Mouse (Mus musculus) midbrain, embryonic 12.5 days (tissue): ENCODE results near the gene Ccdc113. TPM values are rescaled to one million over a fixed set of nuclear protein-coding genes. Genes with fewer than 3 reads are reported as not detected.

Source experiments
- ATAC-seq: fragments of 200-750 bp; cut with Nextera tagmentation; 2 replicates; pipeline ENCODE4 v1.8.0; 2017; ENCODE audit warnings: low read depth, moderate TSS enrichment, moderate library complexity; ENCODE audit not compliant: low FRiP score
- H3K27ac ChIP-seq: fragments of 300-500 bp; sonication (generic); replicated peaks from 2 replicates; pipeline ENCODE4 v1.5.1; 2016; ENCODE audit warnings: mild to moderate bottlenecking
- H3K27me3 ChIP-seq: fragments of 300-500 bp; sonication (generic); 2 replicates; pipeline ENCODE4 v1.6.1; 2016; ENCODE audit warnings: mild to moderate bottlenecking
- H3K36me3 ChIP-seq: fragments of 300-500 bp; sonication (generic); 2 replicates; pipeline ENCODE4 v1.6.1; 2016
- H3K4me1 ChIP-seq: fragments of 300-500 bp; sonication (generic); 2 replicates; pipeline ENCODE4 v1.6.1; 2016
- H3K4me2 ChIP-seq: fragments of 300-500 bp; sonication (generic); replicated peaks from 2 replicates; pipeline ENCODE4 v1.6.1; 2016; ENCODE audit warnings: mild to moderate bottlenecking, moderate library complexity
- H3K4me3 ChIP-seq: fragments of 300-500 bp; sonication (generic); 2 replicates; pipeline ENCODE4 v1.5.1; 2016; ENCODE audit warnings: mild to moderate bottlenecking
- H3K9ac ChIP-seq: fragments of 300-500 bp; sonication (generic); replicated peaks from 2 replicates; pipeline ENCODE4 v1.6.1; 2016; ENCODE audit warnings: mild to moderate bottlenecking, moderate library complexity
- H3K9me3 ChIP-seq: fragments of 300-500 bp; sonication (generic); 2 replicates; pipeline ENCODE4 v1.6.1; 2016; ENCODE audit warnings: mild to moderate bottlenecking
- WGBS: fragments of 180-500 bp; shearing (Covaris S2); methylation state at CpG from one replicate; pipeline ENCODE4 v1.1.7; 2016; 5-methylcytosine and 5-hydroxymethylcytosine counted together
- polyA plus RNA-seq: library from polyadenylated mRNA; unstranded; fragments of >200 nt; fragmentation: Nextera tagmentation; extraction: Ambion mirVana; gene quantifications from 2 replicates; pipeline ENCODE4 v1.2.1, GENCODE M21; 2016

Ccdc113 gene
- polyA plus RNA-seq, 1 experiment from 2014 or later = 0.18 TPM

- H3K4me2 ChIP-seq = no peak overlapping the region
- no peaks in the 10 kb centered on the region for H3K9me3 ChIP-seq
- H3K27me3 ChIP-seq = no peaks in the 10 kb centered on the region
- no peak overlapping the region for H3K27ac ChIP-seq
- no peak overlapping the region for H3K4me3 ChIP-seq
- no peak overlapping the region for H3K9ac ChIP-seq
- 61% methylated on average over 5 of the region's 5 CpGs for WGBS
- ATAC-seq = no peak
- H3K4me1 ChIP-seq = no peaks in the 10 kb centered on the region
- no peaks in the 10 kb centered on the region for H3K36me3 ChIP-seq
Observed at GRCm38 (mm10) chr8:95504835-95505234, 29.1 kb upstream of the Ccdc113 start.

- Histone ChIP-seq H3K36me3 (no peaks in the 10 kb centered on the region), H3K4me2 (no peak overlapping the region), H3K4me3 (no peak overlapping the region), H3K9ac (no peak overlapping the region), H3K9me3 (no peaks in the 10 kb centered on the region), H3K27ac (no peak overlapping the region), H3K4me1 (no peaks in the 10 kb centered on the region), H3K27me3 (no peaks in the 10 kb centered on the region)
- ATAC-seq = no peak
- 88% methylated on average over 3 of the region's 3 CpGs for WGBS
Observed at GRCm38 (mm10) chr8:95505606-95506005, 28.3 kb upstream of the Ccdc113 start.

GRCm38 (mm10) chr8:95506245-95506644, 27.6 kb upstream of the Ccdc113 start:
- Histone ChIP-seq H3K27me3 (no peaks in the 10 kb centered on the region), H3K27ac (no peak overlapping the region), H3K4me3 (no peak overlapping the region), H3K4me2 (no peak overlapping the region), H3K4me1 (no peaks in the 10 kb centered on the region), H3K36me3 (no peaks in the 10 kb centered on the region), H3K9ac (no peak overlapping the region), H3K9me3 (no peaks in the 10 kb centered on the region)
- 72% methylated on average over 5 of the region's 5 CpGs for WGBS
- ATAC-seq = no peak

GRCm38 (mm10) chr8:95512257-95512656, 21.6 kb upstream of the Ccdc113 start:
- no peaks in the 10 kb centered on the region for H3K27me3 ChIP-seq
- no peaks in the 10 kb centered on the region for H3K36me3 ChIP-seq
- no peaks in the 10 kb centered on the region for H3K9me3 ChIP-seq
- H3K27ac ChIP-seq = no peak overlapping the region
- no peak overlapping the region for H3K4me3 ChIP-seq
- H3K4me2 ChIP-seq = no peak overlapping the region
- no peak overlapping the region for H3K9ac ChIP-seq
- 57% methylated on average over 4 of the region's 4 CpGs for WGBS
- ATAC-seq = no peak
- H3K4me1 ChIP-seq = no peaks in the 10 kb centered on the region

- Histone ChIP-seq H3K27me3 (no peaks in the 10 kb centered on the region), H3K36me3 (no peaks in the 10 kb centered on the region), H3K27ac (no peak overlapping the region), H3K4me1 (no peaks in the 10 kb centered on the region), H3K9me3 (no peaks in the 10 kb centered on the region), H3K9ac (no peak overlapping the region), H3K4me3 (no peak overlapping the region), H3K4me2 (no peak overlapping the region)
- 86% methylated on average over 4 of the region's 4 CpGs for WGBS
- no peak for ATAC-seq
Observed at GRCm38 (mm10) chr8:95513219-95513618, 20.7 kb upstream of the Ccdc113 start.

- no peak overlapping the region for H3K4me2 ChIP-seq
- H3K9ac ChIP-seq = no peak overlapping the region
- H3K9me3 ChIP-seq = no peaks in the 10 kb centered on the region
- WGBS = 88% methylated on average over 6 of the region's 6 CpGs
- no peaks in the 10 kb centered on the region for H3K27me3 ChIP-seq
- no peak for ATAC-seq
- no peak overlapping the region for H3K4me3 ChIP-seq
- no peak overlapping the region for H3K27ac ChIP-seq
- no peaks in the 10 kb centered on the region for H3K4me1 ChIP-seq
- no peaks in the 10 kb centered on the region for H3K36me3 ChIP-seq
Observed at GRCm38 (mm10) chr8:95516928-95517327, 17.0 kb upstream of the Ccdc113 start.

- Histone ChIP-seq H3K27me3 (peaks cover 4% of the 10 kb centered on the region; the same call in 1 of the 2 replicates), H3K4me1 (no peaks in the 10 kb centered on the region), H3K36me3 (no peaks in the 10 kb centered on the region), H3K9ac (no peak overlapping the region), H3K4me3 (no peak overlapping the region), H3K9me3 (no peaks in the 10 kb centered on the region), H3K4me2 (no peak overlapping the region), H3K27ac (no peak overlapping the region)
- no peak for ATAC-seq
- 91% methylated on average over 4 of the region's 4 CpGs for WGBS
Observed at GRCm38 (mm10) chr8:95523991-95524390, 9.9 kb upstream of the Ccdc113 start.

GRCm38 (mm10) chr8:95528194-95528593, 5.7 kb upstream of the Ccdc113 start:
- Histone ChIP-seq H3K9me3 (no peaks in the 10 kb centered on the region), H3K27me3 (peaks cover 4% of the 10 kb centered on the region; the same call in 1 of the 2 replicates), H3K9ac (no peak overlapping the region), H3K4me3 (no peak overlapping the region), H3K4me2 (no peak overlapping the region), H3K4me1 (no peaks in the 10 kb centered on the region), H3K27ac (no peak overlapping the region), H3K36me3 (no peaks in the 10 kb centered on the region)
- WGBS = 78% methylated on average over 10 of the region's 10 CpGs
- ATAC-seq = no peak

GRCm38 (mm10) chr8:95528750-95529310, 5.1 kb upstream of the Ccdc113 start:
- no peak overlapping the region for H3K27ac ChIP-seq
- H3K4me2 ChIP-seq = no peak overlapping the region
- no peak for ATAC-seq
- WGBS = 61% methylated on average over 9 of the region's 9 CpGs
- no peaks in the 10 kb centered on the region for H3K9me3 ChIP-seq
- no peak overlapping the region for H3K4me3 ChIP-seq
- H3K9ac ChIP-seq = no peak overlapping the region
- peaks cover 4% of the 10 kb centered on the region; the same call in 1 of the 2 replicates for H3K27me3 ChIP-seq
- no peaks in the 10 kb centered on the region for H3K36me3 ChIP-seq
- H3K4me1 ChIP-seq = no peaks in the 10 kb centered on the region

GRCm38 (mm10) chr8:95532206-95532605, 1.7 kb upstream of the Ccdc113 start:
- Histone ChIP-seq H3K27ac (no peak overlapping the region), H3K27me3 (peaks cover 4% of the 10 kb centered on the region; the same call in 1 of the 2 replicates), H3K9me3 (no peaks in the 10 kb centered on the region), H3K4me2 (no peak overlapping the region), H3K4me1 (no peaks in the 10 kb centered on the region), H3K4me3 (no peak overlapping the region), H3K9ac (no peak overlapping the region), H3K36me3 (no peaks in the 10 kb centered on the region)
- 66% methylated on average over 4 of the region's 4 CpGs for WGBS
- ATAC-seq = no peak

- 86% methylated on average over 5 of the region's 5 CpGs for WGBS
- H3K27me3 ChIP-seq = no peaks in the 10 kb centered on the region
- ATAC-seq = no peak
- H3K4me1 ChIP-seq = no peaks in the 10 kb centered on the region
- no peak overlapping the region for H3K9ac ChIP-seq
- no peaks in the 10 kb centered on the region for H3K36me3 ChIP-seq
- H3K4me2 ChIP-seq = no peak overlapping the region
- H3K4me3 ChIP-seq = no peak overlapping the region
- H3K27ac ChIP-seq = no peak overlapping the region
- H3K9me3 ChIP-seq = no peaks in the 10 kb centered on the region
Observed at GRCm38 (mm10) chr8:95539487-95539886, 5.6 kb downstream of the Ccdc113 start.

GRCm38 (mm10) chr8:95542191-95542590, 8.3 kb downstream of the Ccdc113 start:
- 91% methylated on average over 6 of the region's 6 CpGs for WGBS
- Histone ChIP-seq H3K36me3 (no peaks in the 10 kb centered on the region), H3K27ac (no peak overlapping the region), H3K4me1 (peaks cover 3% of the 10 kb centered on the region; the same call in 1 of the 2 replicates), H3K27me3 (no peaks in the 10 kb centered on the region), H3K9me3 (no peaks in the 10 kb centered on the region), H3K4me3 (no peak overlapping the region), H3K9ac (no peak overlapping the region), H3K4me2 (no peak overlapping the region)
- ATAC-seq = no peak

- Histone ChIP-seq H3K4me1 (peaks cover 3% of the 10 kb centered on the region; the same call in 1 of the 2 replicates), H3K9me3 (no peaks in the 10 kb centered on the region), H3K27ac (no peak overlapping the region), H3K36me3 (no peaks in the 10 kb centered on the region), H3K27me3 (no peaks in the 10 kb centered on the region), H3K9ac (no peak overlapping the region), H3K4me2 (no peak overlapping the region), H3K4me3 (no peak overlapping the region)
- WGBS = 80% methylated on average over 3 of the region's 3 CpGs
- no peak for ATAC-seq
Observed at GRCm38 (mm10) chr8:95543065-95543464, 9.2 kb downstream of the Ccdc113 start.
